Mouse (Mus musculus) CD4-positive naive resting alpha-beta T cell, adult 57 days (primary cell): ENCODE measurements around the gene Ccdc175. TPM values are rescaled to one million over a fixed set of nuclear protein-coding genes. Genes with fewer than 3 reads are reported as not detected.

Experiments used
- total RNA-seq: library from RNA; stranded (reverse); gene quantifications from one replicate; pipeline ENCODE4 v1.2.4, GENCODE M21; 2023

Gene Ccdc175
- not detected for total RNA-seq

DNA sequence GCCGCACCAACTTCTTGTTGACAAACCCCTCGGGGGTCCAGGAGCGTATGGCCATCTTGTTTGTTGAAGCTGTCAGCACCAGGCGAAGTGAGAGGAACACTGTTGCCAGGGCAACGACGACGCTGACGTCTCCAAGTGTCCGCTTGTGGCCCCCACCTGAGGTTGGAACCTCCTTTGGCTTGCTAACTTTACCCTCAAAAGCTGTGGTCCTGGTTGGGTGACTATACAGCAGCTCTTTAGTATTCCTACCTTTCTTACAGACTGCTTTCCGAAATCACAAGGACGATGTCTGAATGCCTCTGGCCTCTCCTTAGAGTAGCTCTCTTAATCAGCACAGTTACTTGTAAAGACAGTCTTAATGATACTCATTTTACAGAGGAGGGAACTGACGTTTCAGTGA lies at the start of gene Ccdc175:
TSS of gene Ccdc175 (minus strand) at position 101 of the 400 bp plus-strand sequence.

DNA sequence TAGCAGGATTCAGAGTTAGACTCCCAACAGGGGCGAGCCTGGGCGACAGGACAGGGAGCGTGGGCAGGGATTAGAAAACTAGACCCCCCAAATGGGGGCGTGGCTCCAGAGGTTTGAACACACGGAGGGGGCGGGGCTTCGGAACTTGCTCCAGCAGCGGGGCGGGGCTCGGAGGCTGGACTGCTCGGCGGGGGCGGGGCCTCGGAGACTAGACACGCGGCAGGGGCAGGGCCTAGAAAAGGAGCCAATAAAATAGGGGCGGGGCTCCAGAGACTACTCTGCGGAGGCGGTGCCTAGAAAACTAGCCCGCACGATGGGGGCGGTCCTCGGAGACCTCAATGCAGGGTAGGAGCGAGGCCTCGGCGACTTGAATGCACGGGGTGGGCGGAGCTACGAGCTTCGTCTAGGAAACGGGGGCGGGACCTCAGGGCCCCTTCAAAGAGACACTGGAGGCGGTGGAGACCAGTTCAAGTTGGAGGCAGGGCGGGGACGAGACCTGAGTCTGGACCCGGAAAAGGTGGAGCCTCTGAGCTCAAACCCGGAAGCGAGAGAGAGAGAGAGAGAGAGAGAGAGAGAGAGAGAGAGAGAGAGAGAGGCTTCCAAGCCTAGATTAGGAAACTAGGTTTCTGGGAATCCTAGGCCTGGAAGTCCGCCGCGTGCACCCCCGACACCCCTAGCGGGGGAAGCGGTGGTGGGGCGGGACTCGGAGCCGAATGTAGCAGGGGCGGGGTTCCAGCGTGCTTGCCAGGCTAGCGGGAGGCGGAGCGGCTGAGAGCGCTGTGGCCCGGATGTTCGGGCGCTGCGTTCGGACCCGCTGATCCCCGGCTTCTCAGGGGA lies 99.3 kb downstream of the Ccdc175 start, which contains the start of the genes L3hypdh and Jkamp:
TSS of gene L3hypdh (minus strand) at position 111 of the 837 bp plus-strand sequence.
TSS of gene Jkamp (plus strand) at position 261 of the 837 bp plus-strand sequence.

DNA sequence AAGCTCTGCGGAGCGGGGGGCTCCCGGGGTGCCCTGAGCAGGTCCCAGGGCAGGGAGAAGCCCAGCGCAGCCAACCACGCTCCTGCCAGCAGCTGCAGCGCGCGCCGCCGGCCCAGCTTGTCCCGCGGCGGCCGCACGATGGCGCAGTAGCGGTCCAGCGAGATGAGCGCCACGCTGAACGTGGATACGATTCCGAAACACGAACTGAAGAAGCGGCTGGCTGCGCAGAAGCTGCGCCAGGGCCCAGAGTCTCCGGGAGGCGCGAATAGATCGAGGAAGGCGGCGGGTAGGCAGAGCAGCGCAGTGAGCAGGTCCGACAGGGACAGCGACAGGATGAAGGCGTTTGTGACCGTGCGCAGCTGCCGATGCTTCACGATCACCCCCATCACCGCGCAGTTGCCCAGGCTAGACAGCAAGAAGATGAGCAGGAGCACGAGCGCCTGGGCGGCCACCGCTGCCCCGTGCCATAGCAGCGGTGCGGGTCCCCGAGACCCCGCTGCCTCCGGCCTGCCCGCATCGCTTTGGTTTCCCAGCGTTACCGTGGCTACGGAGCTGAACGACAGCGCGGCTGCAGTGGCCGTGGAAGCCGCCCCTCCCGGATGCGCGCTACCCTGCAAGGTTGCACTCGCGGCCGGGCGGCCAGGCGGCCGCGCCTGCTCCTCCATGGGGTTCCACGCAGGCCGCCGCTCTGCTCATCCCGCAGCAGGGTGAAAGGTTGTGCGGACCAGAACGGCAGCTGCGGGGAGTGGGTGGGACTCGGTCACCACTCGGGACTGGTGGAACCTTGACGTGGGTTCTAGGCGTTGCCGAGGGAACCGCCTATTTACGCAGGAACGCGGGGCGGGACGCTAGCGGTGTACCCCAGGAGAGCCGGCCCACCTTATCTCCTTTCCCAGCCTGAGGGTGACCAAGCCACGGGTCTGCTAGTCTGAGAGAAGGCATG lies 114.2 kb downstream of the Ccdc175 start, which contains the start of gene Gpr135:
TSS of gene Gpr135 (minus strand) at position 799 of the 943 bp plus-strand sequence.

Other genes with a start within 250 kb of the Ccdc175 start
- gene Gpr135, start 113.9 kb downstream of the Ccdc175 start, total RNA-seq: not detected
- not detected for gene L3hypdh, start 99.6 kb downstream of the Ccdc175 start, total RNA-seq
- 17.3 TPM for gene Jkamp, start 99.4 kb downstream of the Ccdc175 start, total RNA-seq
- 0.59 TPM for gene Rtn1, start 224.0 kb upstream of the Ccdc175 start, total RNA-seq